Mouse (Mus musculus): ENCODE results near the gene Srrm3. TPM values are rescaled to one million over a fixed set of nuclear protein-coding genes. Genes with fewer than 3 reads are reported as not detected.
A peak's percentile ranks its signal among the peaks of the same experiment; 100 is the strongest.

The Srrm3 gene
- total RNA-seq, 2 experiments from 2014 or later, result 73.7 to 79.8 TPM

DNA sequence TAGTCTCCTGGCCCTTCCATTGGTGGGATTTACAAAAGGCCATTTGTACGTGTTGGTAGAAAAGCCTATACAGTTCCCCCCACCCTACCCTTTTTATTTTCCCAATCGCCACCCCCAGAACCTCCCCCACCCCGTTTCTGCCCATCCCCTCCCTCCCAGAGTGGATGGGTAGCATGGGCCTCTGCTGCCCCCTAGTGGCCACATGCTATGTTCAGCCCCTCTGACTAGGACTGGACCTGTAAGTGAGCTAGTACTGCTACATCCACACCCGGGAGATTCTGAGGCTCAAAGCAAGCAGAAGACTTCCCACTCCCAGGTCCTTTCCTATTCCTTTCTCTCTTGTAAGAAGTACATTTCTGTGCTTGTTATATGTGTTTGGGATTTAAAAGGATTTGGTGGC is 48.5 kb downstream of the Srrm3 start:
- peak; percentile 75 to 84 for DNase-seq (ENCODE audit: extremely low spot score in 1 of 2, low spot score in 2 of 2)
- intact Hi-C loops (cut with DNase I), result loop anchor here (2.0 kb wide), 1 partner anchor 60 kb away; no protein-coding TSS in a partner anchor

DNA sequence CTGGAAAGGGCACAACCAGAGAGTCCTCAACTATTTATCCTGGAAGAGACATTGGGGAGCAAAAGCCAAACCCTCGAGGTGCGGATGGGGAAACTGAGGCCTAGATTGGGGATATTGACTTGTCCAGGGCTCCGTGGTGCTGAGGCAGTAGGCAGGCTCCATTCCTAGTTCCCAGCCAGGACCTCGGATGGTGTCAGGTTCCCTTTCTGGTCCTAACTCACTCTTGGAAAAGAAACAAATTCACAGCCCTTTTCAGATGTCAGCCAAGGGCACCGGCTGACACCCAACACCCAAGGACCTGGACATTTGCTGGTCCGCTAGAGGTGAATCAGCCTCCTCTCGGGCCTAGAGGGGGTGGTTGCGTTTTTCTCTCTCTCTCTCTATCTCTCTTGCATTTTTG is 60.0 kb downstream of the Srrm3 start:
- DNase-seq (ENCODE audit: extremely low spot score in 1 of 2, low spot score in 2 of 2), result no peak
- intact Hi-C loops (cut with DNase I), result no loop called here

DNA sequence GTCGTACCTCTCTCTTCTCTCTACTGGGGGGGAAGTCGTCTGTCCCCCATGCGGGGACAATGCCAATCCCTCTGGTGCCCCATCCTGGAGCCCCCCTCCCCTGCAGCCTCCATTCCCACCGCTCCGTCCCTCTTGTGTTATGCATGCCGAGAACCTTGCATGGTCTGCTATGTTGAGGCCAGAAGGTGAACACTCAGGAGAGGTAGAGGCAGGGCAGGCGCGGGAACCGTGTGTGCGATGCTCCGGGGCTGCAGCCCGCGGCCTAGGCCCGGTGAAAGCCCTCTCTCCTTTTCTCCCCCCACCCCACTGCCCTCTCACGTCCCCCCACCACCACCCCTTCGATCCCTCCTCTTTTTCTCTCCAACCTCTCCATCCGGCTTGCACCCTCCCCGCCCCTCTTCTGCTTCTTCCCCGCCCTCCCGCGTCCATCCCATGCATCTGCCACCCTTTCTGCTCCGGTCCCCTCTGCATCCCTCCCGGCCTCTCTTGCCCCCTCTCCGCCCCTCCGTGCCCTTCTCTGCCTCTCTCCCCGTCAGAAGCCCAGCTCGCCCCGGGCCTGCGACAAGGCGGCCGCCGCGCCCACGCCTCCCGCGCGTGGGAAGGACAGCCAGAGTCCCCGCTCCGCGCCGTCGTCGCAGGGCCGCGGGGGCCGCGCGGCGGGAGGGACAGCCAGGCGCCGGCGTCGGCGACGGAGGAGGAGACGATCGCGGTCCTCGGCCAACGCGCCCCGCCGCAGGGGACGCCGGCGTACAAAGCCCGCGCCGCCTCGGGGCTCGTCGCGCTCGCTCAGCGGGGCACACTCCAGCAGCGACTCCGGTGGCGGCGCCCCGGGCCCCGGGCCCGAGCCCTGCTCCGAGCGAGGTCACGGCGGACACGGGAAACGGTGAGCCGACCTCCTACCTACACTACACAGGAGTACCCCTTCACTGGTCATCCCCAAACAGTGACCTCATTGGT is 61.2 kb downstream of the Srrm3 start:
- peak in 1 of 2 experiments; percentile 61 for DNase-seq (ENCODE audit: extremely low spot score in 1 of 2, low spot score in 2 of 2)
- intact Hi-C loops (cut with DNase I), result no loop called here

DNA sequence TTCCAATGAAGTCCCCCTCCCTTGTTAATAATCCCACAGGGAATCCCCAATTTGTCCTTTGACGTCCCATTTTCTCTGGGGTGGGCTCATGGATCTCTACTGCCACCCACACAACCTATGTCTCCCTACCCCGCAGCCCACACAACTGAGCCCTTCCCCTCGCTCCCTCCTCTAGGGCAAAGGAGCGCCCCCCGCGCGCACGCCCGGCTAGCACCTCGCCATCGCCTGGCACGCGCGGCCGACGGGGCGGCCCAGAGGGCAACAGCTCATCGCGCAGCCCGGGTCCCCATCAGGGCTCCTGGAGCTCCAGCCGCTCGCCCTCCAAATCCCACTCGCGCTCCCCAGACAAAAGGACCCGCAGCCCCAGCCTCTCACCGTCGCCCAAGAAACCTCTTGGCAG is 62.0 kb downstream of the Srrm3 start:
- DNase-seq (ENCODE audit: extremely low spot score in 1 of 2, low spot score in 2 of 2), result no peak
- intact Hi-C loops (cut with DNase I), result no loop called here

DNA sequence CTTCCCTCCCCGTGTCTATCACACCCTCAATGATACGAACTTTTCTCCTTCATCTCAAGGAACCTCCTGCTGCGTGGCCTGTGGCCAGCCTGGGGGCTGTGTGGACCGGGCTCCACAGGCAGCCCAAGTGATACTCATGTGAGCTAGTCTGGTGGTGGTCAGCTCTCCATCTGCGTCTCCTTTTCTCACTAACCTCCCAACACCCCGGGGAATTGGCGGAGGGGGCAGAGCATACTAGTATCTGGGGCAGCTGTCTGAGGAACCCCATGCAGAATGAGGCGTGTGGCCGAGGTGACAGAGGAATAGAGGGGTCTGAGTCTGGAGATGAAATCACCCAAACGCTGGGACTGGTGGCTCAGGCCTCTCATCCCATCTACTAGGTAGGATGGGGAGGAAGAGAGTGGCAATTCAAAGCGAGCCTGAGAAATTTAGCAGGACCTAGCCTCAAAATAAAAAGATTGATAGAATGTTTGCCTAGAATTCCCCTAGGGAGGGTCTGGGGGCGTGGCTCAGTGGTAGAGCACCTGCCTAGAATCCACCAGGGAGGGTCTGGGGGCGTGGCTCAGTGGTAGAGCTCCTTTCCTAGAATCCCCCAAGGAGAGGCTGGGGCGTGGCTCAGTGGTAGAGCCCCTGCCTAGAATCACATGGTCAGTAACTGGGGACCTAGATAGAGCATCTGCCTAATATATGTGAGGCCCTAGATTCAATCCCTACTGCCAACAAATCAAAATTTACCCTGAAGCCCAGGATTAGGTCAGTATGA is 63.2 kb downstream of the Srrm3 start:
- no peak for DNase-seq (ENCODE audit: extremely low spot score in 1 of 2, low spot score in 2 of 2)
- intact Hi-C loops (cut with DNase I), result no loop called here

DNA sequence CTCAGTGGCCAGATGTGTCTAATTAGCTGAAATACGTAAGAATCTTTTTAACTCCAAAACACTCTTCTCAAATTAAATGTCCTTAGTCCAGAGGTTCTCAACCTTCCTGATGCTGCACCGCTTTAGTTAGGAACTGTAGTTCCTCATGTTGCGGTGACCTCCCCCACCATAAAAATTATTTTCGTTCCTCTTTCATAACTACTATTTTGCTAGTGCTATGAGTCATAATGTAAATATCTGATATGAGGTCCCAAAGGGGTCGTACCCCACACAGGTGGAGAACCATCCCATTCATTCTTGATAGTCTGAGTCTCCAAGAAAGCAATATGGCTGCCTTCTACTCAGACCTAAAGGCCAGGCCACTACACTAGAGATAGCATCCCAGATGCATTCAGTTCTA is 63.8 kb downstream of the Srrm3 start:
- DNase-seq (ENCODE audit: extremely low spot score in 1 of 2, low spot score in 2 of 2), result no peak
- intact Hi-C loops (cut with DNase I), result no loop called here

DNA sequence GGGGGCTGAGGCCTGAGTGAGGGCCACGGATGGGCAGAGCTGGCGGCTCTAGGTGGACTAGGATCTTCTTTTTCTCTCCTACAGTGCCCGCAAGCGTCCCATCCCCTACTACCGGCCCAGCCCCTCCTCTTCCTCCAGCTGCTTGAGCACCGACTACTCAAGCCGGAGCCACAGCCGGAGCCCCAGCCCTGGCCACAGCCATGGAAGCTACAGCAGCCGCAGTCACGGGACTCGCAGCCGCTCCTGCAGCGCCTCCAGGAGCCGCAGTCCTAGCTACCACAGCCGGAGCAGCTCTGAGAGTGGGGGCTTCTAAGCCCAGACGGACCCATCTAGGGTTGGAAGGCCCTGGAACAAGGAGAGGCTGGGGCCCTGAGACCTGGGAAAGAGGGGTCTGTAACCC is 66.3 kb downstream of the Srrm3 start:
- intact Hi-C loops (cut with DNase I), result no loop called here
- DNase-seq (ENCODE audit: extremely low spot score in 1 of 2, low spot score in 2 of 2), result no peak

DNA sequence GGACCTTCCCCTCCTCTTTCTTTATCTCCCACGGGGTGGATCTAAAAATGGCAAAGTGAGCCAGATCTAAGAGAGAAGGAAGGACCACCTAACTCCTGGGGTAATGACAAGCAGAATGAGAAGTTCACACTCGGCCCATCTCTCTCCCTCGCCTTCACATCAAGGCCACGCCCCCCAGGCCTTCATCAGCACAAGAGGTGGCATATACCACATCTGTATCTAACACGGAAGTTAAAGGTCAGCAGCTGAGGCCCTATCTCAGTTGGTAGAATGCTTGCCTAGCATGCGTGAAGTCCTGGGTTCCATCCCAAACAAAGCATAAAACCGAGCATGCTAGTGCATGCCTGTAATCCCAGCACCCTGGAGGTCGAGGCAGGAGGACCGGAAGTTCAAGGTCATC is 67.1 kb downstream of the Srrm3 start:
- intact Hi-C loops (cut with DNase I), result no loop called here

DNA sequence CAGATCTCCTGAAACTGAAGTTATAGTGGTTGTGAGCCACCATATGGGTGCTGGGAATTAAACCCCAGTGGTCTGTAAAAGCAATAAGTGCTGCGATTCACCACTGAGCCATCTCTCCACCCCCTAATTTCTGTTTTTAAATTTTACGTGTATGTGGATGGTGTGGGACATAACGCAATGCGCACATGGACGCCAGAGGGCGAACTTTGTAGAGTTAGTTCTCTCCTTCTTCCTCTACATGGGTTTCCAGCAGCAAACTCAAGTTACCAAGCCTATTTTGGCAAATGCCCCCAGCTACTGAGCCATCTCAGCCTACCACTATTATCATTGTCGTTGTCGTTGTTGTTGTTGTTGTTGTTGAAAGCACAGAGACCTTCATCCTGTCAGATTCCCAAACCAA is 70.5 kb downstream of the Srrm3 start:
- peak in 1 of 2 experiments; percentile 75 for DNase-seq (ENCODE audit: extremely low spot score in 1 of 2, low spot score in 2 of 2)
- intact Hi-C loops (cut with DNase I), result no loop called here

More for the DNA sequence above, 67.1 kb downstream of the Srrm3 start:
- DNase-seq (ENCODE audit: extremely low spot score in 1 of 2, low spot score in 2 of 2), result no peak

DNA sequence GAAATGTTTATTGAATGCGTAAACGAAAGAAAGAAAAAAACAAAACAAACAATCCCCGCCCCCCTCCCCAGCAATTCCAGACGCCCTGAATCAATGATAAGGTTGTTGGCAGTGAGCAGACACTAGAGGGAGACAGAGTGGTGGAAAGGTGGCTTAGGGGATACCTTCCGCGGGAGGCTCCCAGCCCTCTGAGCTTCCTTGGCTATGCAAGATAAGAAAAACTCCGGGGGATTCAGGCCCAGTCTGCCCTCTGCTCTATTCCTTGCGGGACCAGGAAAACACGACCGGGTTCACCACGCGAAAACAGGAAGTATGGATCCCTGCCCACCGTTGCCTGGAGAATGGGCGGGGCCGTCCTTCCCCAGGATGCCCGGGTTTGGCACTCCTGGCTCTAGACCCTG is 71.1 kb downstream of the Srrm3 start:
- intact Hi-C loops (cut with DNase I), result no loop called here
- DNase-seq (ENCODE audit: extremely low spot score in 1 of 2, low spot score in 2 of 2), result peak in 1 of 2 experiments; percentile 67

DNA sequence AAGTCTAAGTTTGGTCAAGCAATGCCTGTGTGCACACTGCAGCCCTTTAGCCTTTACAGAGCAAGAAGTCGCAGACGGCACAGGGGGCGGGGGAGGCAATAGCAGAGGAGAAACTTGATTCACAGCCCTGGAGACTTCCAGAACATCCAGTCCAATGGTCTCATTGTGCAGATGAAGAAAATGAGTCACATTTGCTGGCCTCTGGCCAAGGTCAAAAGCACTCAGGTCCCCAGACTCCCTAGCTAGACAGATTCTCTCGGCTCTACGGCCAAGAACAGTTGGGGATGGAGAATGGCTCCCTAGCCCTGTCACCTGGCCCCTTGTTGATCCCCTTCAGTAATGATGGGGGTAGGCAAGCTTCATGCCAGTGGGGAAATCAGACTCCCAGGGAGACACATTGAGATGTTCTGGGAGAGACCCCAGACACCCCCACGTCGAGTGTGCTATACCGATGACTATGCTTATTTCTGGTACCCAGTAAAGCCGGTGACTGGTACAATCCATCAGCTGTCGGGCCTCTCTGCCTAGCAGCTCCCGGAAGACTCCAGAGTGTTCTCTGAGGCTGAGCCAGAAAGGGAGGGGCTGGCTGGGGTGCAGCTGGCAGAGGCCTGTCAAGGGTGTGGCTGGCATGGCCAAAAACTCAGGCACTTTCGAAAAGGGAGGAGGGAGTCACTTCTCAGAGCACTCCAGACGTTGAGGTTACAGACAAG is 72.9 kb downstream of the Srrm3 start:
- intact Hi-C loops (cut with DNase I), result no loop called here
- DNase-seq (ENCODE audit: extremely low spot score in 1 of 2, low spot score in 2 of 2), result peak in 1 of 2 experiments; percentile 58

DNA sequence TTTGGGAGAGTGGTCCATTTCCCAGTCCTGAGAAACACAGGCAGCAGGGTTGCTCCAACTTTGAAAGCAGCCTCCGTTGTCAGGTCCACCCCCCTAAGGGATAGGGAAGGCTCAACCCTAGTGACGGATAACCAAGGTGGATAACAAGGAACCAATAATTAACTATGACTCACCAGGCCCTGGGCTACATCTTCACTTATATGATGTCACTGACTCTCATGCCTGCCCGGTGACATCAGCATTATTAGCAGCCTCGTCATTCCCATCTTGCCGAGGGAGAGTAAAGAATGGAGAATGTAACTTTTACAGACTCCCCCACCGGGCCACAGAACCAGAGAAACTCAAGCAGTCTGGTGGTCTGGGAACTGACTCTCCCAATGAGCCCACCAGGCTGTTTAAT is 78.0 kb downstream of the Srrm3 start:
- DNase-seq (ENCODE audit: extremely low spot score in 1 of 2, low spot score in 2 of 2), result no peak
- intact Hi-C loops (cut with DNase I), result no loop called here

DNA sequence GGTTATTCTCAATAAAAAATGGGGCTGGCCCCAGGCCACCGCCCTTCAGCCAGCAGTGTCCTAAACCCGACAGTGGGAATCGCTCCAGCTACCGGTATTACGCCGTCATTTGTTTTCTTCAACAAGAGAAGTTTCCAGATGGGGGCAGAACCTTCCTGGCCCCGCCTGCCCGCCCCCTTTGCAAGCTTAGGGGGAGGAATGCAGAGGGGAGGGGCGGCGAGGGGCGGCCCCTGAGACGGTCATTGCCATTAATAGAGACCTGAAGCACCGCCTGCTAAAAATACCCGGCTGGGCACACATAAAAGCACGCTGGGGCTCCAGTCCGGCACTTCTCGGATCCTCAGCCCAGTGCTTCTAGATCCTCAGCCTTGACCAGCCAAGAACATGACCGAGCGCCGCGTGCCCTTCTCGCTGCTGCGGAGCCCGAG is 81.0 kb downstream of the Srrm3 start, which contains the start of gene Hspb1:
TSS of gene Hspb1 (plus strand) at position 245 of the 428 bp plus-strand sequence.
- intact Hi-C loops (cut with DNase I), result no loop called here
- peak in 1 of 2 experiments; percentile 89 for DNase-seq (ENCODE audit: extremely low spot score in 1 of 2, low spot score in 2 of 2)

DNA sequence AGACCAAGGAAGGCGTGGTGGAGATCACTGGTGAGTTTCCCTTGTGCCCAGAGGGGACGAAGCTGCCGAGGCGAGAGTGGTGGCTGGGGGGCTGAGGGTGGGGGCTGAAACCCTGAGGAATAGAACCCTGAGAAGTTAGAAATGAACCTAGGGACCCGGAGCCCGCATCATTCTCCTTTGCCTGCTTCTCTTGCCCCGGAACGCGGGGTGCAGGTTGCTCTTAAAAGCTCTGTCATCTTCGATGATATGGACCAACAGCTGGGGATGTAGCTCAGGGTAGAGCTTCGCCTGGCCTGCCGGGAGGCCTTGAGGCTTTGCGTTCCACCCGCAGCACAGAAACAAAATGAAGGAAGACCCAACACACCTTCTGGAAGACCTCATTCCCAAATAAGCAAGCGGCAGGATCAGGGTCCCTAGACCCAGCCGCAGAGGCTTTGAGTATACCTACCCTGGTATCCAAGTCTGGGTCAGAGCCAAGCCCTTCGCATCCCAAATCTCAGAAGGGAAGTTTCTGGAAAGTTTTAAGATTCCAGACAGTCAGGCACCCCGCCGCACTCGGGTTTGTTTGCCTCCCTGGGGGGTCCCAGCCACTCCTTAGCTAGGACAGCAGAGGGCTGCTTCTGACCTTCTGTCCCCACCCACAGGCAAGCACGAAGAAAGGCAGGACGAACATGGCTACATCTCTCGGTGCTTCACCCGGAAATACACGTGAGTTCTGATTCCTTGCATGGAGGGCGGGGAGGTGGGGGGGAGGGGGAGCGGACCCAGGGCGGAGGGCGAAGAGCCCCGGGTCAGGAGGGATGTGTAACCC is 81.9 kb downstream of the Srrm3 start:
- intact Hi-C loops (cut with DNase I), result no loop called here

DNA sequence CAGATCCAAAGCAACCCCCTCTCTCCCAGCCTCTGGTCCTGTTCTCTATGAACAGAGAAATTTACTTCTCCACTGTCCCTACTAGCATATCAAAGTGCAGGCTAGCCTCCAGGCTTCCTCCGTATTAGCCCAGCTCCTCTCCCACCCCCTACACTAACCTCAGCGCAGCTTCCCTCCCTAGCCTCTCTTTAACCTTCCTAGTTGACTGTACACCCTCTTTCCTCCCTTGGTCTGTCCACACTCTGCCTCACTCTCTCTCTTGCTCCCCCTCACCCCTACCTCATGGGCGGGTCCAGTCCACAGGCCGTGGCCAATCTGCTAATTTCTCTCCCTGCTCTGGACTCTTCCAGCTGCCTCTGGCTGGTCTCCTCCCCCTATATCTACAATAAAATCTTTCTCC is 83.6 kb downstream of the Srrm3 start:
- intact Hi-C loops (cut with DNase I), result loop anchor here (10.0 kb wide), 1 partner anchor 164 kb away; the partner anchor contains the start of gene Upk3bl
- no peak for DNase-seq (ENCODE audit: extremely low spot score in 1 of 2, low spot score in 2 of 2)

More for the DNA sequence above, 81.9 kb downstream of the Srrm3 start:
- peak in 1 of 2 experiments; percentile 57 for DNase-seq (ENCODE audit: extremely low spot score in 1 of 2, low spot score in 2 of 2)

DNA sequence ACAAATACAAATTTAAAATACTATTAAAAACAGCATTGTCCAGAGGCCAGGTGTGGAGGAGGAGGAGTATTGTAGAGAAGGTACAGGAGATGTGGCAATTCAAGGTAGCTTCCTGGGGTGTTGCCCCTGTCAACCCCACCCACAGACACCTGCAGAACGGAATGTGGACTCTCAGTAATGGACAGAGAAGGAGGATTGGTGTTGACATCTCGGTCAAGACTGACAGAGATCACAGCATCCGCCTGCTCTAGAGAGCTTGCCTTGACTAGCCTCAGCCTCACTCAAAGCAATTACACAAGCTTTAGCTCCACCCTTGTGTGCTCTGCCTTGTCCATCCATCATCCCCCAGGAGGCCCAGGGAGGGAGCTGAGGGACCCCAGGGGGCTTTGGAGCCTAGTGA is 84.2 kb downstream of the Srrm3 start:
- intact Hi-C loops (cut with DNase I), result loop anchor here (10.0 kb wide), 1 partner anchor 164 kb away; the partner anchor contains the start of gene Upk3bl
- no peak for DNase-seq (ENCODE audit: extremely low spot score in 1 of 2, low spot score in 2 of 2)

DNA sequence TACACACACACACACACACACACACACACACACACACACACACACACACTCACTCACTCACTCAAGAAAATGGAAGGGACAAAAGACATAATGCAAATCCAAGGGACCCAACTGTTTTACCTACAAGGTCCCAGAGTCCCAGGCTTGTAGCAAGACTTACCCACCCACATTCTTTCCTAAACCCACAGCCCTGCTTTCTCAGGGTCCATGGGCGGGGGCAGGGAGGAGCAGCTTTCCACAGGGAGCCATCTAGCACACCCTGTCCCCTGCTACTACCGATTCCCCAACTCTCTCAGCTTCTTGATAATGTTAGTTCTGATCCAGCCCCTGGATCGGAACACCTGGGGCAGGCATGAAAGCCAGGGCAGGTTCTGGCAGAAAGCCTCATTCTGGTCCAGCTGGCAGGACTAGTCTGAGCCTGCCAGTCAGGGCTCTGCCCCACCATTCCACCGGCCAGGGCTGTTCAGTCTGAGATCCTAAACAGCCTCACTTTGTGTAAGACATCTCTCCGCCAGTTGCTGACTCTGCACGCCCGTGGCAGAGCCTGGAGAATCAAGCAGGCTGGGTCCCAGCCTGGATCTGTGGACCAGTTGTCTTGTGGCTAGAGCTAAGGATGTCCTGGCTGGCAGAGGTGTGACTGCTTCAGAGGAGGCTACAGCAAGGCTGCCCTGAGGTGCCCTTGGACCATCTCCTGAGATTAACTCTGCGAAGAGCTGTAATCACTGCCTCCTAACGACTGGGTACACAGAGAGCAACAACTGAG is 86.1 kb downstream of the Srrm3 start:
- intact Hi-C loops (cut with DNase I), result loop anchor here (10.0 kb wide), 1 partner anchor 162 kb away; the partner anchor contains the start of gene Upk3bl

More for the DNA sequence above, 86.1 kb downstream of the Srrm3 start:
- no peak for DNase-seq (ENCODE audit: extremely low spot score in 1 of 2, low spot score in 2 of 2)

All from left cerebral cortex, postnatal 10 days (tissue).